Mouse (Mus musculus): Measurements from ENCODE around the gene Ppat.

DNA sequence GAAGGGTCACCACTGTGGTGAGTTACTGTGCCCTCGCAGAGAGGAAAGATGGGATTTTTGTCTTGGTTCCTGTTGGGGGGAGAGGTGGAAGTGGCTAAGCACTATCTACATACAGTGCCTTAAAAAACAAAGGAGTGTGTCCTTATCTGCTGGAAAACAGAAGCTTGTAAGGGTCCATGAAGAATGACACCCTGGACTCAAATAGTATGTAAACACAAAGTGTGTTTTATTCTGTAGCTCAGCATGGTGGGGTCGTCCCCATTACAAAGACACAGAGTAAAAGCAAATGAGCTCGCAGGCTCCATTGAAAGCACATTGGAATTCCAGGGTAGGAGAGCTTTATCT, 45.3 kb downstream of the Ppat start:
- TF ChIP-seq GATA1 (IDR thresholded peaks at IDR 0.05; ENCODE audit: low read length) (no peak), TAL1 (IDR thresholded peaks at IDR 0.05; ENCODE audit: low read length) (no peak)
